Mouse (Mus musculus) natural killer cell, adult 2 months (primary cell): ENCODE results near the gene Ccdc90b.

Source experiments
- DNase-seq, 2 experiments: peaks; one replicate each; pipeline ENCODE4 v3.0.0; 2022; ENCODE audit warnings: low spot score in 2 of 2

Ccdc90b gene

GRCm38 (mm10) chr7:92560986-92561876 is at the start of gene Ccdc90b:
TSS of gene Ccdc90b (plus strand) at chr7:92561149.
- peak; percentile 76 to 80 for DNase-seq

GRCm38 (mm10) chr7:92520397-92520796 is 40.6 kb upstream of the Ccdc90b start:
- no peak for DNase-seq

GRCm38 (mm10) chr7:92520820-92521219 is 40.1 kb upstream of the Ccdc90b start:
- DNase-seq = peak in 1 of 2 experiments; percentile 5

- DNase-seq = no peak
Observed at GRCm38 (mm10) chr7:92529245-92529644, 31.7 kb upstream of the Ccdc90b start.

- DNase-seq = no peak
Observed at GRCm38 (mm10) chr7:92532351-92533036, 28.5 kb upstream of the Ccdc90b start.

- DNase-seq = no peak
Observed at GRCm38 (mm10) chr7:92546763-92547162, 14.2 kb upstream of the Ccdc90b start.

- no peak for DNase-seq
Observed at GRCm38 (mm10) chr7:92550248-92550989, 10.5 kb upstream of the Ccdc90b start.

GRCm38 (mm10) chr7:92550990-92551392 is 10.0 kb upstream of the Ccdc90b start:
- DNase-seq = peak; percentile 6 to 12

GRCm38 (mm10) chr7:92558744-92559143 is 2.2 kb upstream of the Ccdc90b start:
- no peak for DNase-seq

- no peak for DNase-seq
Observed at GRCm38 (mm10) chr7:92566775-92567174, 5.8 kb downstream of the Ccdc90b start.

GRCm38 (mm10) chr7:92580491-92581207 is 19.7 kb downstream of the Ccdc90b start:
- DNase-seq = no peak

GRCm38 (mm10) chr7:92583567-92583966 is 22.6 kb downstream of the Ccdc90b start:
- no peak for DNase-seq

GRCm38 (mm10) chr7:92589986-92590385 is 29.0 kb downstream of the Ccdc90b start:
- no peak for DNase-seq

GRCm38 (mm10) chr7:92590842-92591241 is 29.9 kb downstream of the Ccdc90b start:
- no peak for DNase-seq

- no peak for DNase-seq
Observed at GRCm38 (mm10) chr7:92604961-92605360, 44.0 kb downstream of the Ccdc90b start.

- DNase-seq = no peak
Observed at GRCm38 (mm10) chr7:92610830-92611229, 49.9 kb downstream of the Ccdc90b start.

GRCm38 (mm10) chr7:92624488-92624887 is 63.5 kb downstream of the Ccdc90b start:
- peak in 1 of 2 experiments; percentile 8 for DNase-seq

GRCm38 (mm10) chr7:92630167-92630566 is 69.2 kb downstream of the Ccdc90b start:
- DNase-seq = no peak
